Mouse (Mus musculus) thymus, postnatal 36 days (tissue): ENCODE results near the gene Tmed10.

Experiments used
- DNase-seq, 2 experiments: peaks; one replicate each; pipeline ENCODE4 v3.0.0; 2022; ENCODE audit warnings: mixed read lengths in 2 of 2

Tmed10 gene

GRCm38 (mm10) chr12:85373591-85374560, 771 bp downstream of the Tmed10 start:
- peak; percentile 70 to 78 for DNase-seq

- DNase-seq, result no peak
Measured at GRCm38 (mm10) chr12:85372068-85372665, 2.5 kb downstream of the Tmed10 start.

GRCm38 (mm10) chr12:85368441-85369063, 6.1 kb downstream of the Tmed10 start:
- DNase-seq, result no peak

- DNase-seq, result no peak
Measured at GRCm38 (mm10) chr12:85366271-85366670, 8.4 kb downstream of the Tmed10 start.

- DNase-seq, result no peak
Measured at GRCm38 (mm10) chr12:85362510-85362909, 12.1 kb downstream of the Tmed10 start.

- no peak for DNase-seq
Measured at GRCm38 (mm10) chr12:85361580-85361979, 13.1 kb downstream of the Tmed10 start.

- DNase-seq, result no peak
Measured at GRCm38 (mm10) chr12:85361165-85361564, 13.5 kb downstream of the Tmed10 start.

- no peak for DNase-seq
Measured at GRCm38 (mm10) chr12:85354061-85354460, 20.6 kb downstream of the Tmed10 start.

GRCm38 (mm10) chr12:85350407-85351232, 24.0 kb downstream of the Tmed10 start:
- no peak for DNase-seq

GRCm38 (mm10) chr12:85348338-85348737, 26.3 kb downstream of the Tmed10 start:
- DNase-seq, result no peak

GRCm38 (mm10) chr12:85347196-85347595, 27.5 kb downstream of the Tmed10 start:
- DNase-seq, result no peak

- DNase-seq, result peak in 1 of 2 experiments; percentile 18
Measured at GRCm38 (mm10) chr12:85346374-85346773, 28.3 kb downstream of the Tmed10 start.

GRCm38 (mm10) chr12:85345559-85345958, 29.1 kb downstream of the Tmed10 start:
- no peak for DNase-seq

- no peak for DNase-seq
Measured at GRCm38 (mm10) chr12:85344252-85344651, 30.4 kb downstream of the Tmed10 start.

- no peak for DNase-seq
Measured at GRCm38 (mm10) chr12:85342310-85342709, 32.3 kb downstream of the Tmed10 start.

- DNase-seq, result no peak
Measured at GRCm38 (mm10) chr12:85341131-85341530, 33.5 kb downstream of the Tmed10 start.

GRCm38 (mm10) chr12:85339947-85340346, 34.7 kb downstream of the Tmed10 start:
- DNase-seq, result no peak

GRCm38 (mm10) chr12:85339243-85339729, 35.4 kb downstream of the Tmed10 start, which contains the start of gene Nek9:
Gene Nek9 (minus strand): TSS chr12:85339362.
- DNase-seq, result peak; percentile 89 to 91

GRCm38 (mm10) chr12:85338815-85339214, 35.8 kb downstream of the Tmed10 start:
- DNase-seq, result no peak

- no peak for DNase-seq
Measured at GRCm38 (mm10) chr12:85337567-85338311, 36.9 kb downstream of the Tmed10 start.

GRCm38 (mm10) chr12:85330153-85330552, 44.5 kb downstream of the Tmed10 start:
- DNase-seq, result no peak

GRCm38 (mm10) chr12:85308651-85309050, 66.0 kb downstream of the Tmed10 start:
- no peak for DNase-seq
